Mouse (Mus musculus) NIH3T3 (cell line): ENCODE measurements around the gene Smad6.

Experiments used
- DNase-seq: peaks from one replicate; pipeline ENCODE4 v3.0.0-alpha.2; 2012; ENCODE audit warnings: low read depth

Gene Smad6

GRCm38 (mm10) chr9:63912051-63912450, 109.8 kb downstream of the Smad6 start:
- peak; percentile 76 for DNase-seq

GRCm38 (mm10) chr9:63909618-63910017, 112.2 kb downstream of the Smad6 start:
- peak; percentile 90 for DNase-seq

GRCm38 (mm10) chr9:63904543-63904942, 117.3 kb downstream of the Smad6 start:
- DNase-seq: no peak
